Mouse (Mus musculus) left cerebral cortex, postnatal 36 days (tissue): Measurements from ENCODE around the gene Zfp541. TPM values are rescaled to one million over a fixed set of nuclear protein-coding genes. Genes with fewer than 3 reads are reported as not detected.

Experiments
- DNase-seq, 2 experiments: peaks; one replicate each; pipeline ENCODE4 v3.0.0; 2021 to 2022; ENCODE audit warnings: low spot score in 2 of 2, mixed read lengths in 1 of 2
- intact Hi-C: fragments of 180-260 bp; cut with DNase I; formaldehyde crosslinking; loops from one replicate; pipeline ENCODE4 v1.15.1; 2025
- total RNA-seq, 2 experiments: library from RNA; stranded (reverse); gene quantifications; 2 replicates each; pipeline ENCODE4 v1.2.3; 2021

Gene Zfp541
- total RNA-seq = under 1 TPM; 0.64 to 0.88 TPM

DNA sequence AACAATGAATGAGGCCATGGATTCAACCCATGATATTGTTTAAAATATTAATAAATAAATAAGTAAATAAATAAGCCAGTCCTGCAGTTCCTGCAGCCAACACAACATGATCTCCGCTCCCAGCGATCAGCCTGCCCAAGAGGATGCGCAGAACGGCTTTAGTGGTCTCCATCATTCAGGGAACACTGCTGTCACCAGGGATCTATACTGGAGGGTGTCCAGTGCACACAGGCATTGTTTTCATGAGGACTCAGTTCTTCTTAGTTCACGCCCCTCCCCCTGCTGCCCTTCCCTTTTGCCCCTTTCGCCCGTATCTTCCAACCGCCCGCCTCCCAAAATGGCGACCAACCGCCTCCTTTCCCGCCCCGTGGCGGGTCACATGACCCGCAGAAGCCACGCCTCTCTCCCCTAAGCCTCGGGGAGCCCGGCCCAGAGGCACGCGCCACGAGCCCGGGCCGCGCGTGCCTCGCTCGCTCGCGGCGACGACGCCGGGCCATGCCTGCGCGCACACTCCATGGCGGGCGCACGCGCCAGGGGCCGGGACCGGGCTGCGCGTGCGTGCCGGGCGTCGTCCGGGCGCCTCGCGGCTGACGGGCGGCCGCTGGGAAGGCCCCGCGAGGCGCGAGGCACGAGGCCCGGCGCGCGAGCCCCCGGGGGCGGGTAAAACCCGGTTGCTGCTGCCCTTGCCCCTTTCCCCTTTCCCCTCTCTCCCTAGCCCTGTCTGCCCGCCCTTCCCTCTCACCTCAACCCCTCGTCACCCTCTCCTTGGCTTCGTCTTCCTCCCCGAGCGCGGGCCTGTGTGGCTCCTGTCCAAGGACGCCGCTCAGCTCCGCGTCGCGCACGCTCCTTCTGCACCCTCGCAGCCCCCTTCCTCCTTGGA is at the start of gene Zfp541:
Gene Zfp541 (plus strand): TSS at position 596 of the 880 bp plus-strand sequence.
- no peak for DNase-seq
- intact Hi-C loops = no loop called here

DNA sequence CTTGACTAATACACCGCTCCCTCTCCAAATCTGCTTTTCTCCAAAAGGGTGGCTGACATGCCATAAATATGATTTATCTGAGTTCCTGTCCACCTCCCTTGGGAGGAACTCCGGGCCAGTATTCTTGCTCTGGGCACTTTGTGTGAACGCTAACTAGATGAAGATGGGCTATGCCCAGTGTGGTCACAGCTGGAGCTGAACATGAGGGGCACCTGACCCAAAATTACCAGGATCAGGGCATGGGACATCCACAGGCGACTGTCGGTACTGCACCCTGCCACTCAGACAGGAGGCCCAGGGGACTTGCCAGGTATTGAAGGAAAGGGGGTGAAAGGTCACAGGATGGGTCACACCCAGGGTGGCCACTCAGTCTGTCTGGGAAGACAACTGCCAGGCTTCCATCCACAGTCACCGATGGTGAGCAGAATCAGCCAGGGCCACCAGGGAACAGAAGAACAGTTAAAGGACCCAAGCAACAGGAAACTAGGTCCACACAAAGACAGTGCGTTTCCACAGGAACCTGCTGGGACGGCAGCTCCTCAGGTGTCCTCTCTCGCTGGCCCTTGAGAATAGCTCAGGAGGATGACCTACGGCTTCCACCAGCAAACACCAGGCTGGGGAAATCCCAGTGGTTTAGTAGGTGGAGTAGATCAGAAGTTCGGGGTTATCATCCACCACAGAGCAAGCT is 48.9 kb upstream of the Zfp541 start:
- DNase-seq = no peak
- intact Hi-C loops = no loop called here

DNA sequence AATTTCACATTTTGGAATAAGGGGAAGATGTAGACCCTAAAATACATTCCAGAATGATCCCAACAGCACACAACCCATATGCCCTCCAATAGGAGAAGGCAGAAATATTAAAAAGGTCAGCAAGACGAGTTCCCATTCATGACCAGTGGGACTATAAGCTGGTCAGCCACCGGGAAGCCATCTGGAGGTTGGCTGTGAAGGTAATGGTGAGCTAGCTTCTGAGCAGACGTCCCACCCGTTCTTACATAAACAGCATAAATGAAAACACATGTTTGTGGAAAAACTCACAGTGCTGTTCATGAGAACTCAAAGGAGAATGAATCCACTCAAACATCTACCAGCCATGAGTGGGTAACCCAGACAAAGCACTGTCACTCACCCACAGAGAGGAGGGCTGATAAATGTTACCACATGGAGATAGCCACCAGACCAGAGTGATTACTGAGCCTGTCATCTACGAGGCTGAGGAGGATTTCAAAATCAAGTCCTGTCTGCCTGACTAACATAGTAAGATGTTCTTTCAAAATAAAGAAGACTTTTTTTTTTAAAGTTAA is 47.8 kb upstream of the Zfp541 start:
- intact Hi-C loops = no loop called here

DNA sequence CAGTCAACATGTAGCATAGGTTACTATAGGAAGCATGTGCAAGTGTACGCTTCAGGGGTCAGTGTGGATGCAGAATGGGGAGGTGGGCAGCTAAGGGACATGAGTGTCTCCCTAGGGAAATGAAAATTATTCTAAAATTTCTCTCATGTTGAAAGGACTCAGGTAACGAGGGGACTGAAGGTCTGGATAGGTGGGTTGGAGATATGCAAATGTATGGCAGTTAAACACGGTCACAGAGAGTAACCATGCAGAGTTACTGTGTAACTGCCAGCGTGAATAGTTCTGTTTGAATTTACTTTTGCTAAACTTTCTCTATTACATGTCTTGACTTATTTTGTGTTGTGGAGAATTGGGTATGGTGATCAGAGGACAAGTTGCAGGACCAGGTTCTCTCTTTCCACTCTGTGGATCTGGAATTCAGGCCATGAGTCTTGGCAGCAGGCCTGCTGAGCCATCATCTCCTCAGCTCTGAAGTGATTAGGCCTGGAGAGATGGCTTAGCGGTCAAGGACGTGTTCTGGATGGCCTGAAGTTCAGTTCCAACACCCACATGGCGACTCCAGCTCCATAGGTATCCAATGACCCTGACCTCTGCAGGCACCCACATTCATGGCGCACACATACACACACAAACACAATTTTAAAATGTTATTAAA is 47.0 kb upstream of the Zfp541 start:
- DNase-seq = no peak
- intact Hi-C loops = no loop called here

More for the DNA sequence above, 47.8 kb upstream of the Zfp541 start:
- DNase-seq = no peak

DNA sequence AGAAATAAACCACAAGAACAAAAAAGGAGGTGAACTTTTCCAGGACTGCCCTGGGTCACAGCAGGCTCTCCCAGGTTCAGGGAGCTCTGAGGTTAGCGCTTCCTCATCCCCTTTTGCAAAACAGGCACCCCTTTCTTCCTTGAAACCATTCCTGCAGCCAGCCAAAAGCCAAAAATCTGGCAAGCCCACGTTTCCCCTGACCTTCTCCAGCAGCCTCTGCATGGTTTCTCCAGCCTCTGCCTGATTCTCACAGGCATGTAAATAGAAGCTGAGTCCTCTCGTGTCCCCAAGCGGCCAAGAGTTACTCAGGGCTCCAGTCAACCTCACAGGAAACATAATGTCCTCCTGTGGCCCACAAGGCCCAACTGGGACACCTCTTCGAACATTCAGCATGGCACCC is 46.2 kb upstream of the Zfp541 start:
- no peak for DNase-seq
- intact Hi-C loops = no loop called here

DNA sequence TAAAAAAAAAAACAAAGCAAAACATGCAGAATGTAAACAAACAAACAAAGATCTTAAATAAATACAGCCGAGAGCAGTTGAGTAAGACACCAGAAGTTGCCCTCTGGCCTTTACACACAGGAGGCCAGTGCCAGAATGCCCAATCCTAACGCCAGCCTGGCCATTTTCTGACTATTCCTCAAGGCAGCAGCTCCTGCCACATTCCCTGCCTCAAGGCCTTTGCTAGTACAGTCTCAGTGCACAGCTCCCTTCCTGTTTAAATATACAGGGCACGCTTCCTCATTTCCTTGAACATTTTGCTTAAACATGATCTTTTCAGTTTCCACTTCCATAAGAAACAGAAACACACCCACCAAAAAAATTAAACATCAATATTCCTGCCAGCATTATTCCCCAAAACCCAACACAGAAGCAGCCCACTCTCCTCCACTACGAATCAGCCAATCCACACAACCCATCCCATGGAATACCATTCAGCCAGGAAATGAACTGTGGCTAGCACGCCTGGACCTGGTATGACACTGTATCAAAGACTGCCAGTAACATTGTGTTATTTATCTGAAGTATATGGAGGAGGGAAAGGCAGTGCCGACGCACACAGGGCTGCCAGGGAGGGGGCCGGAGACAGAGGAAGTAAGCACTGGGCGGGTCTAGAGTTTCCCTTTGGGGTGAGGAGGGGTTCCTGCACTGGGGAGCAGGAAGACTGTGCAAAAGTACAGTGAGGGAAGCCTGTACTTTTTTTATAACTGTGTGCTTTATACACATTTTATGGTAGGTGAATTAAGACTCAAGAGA is 43.4 kb upstream of the Zfp541 start:
- intact Hi-C loops = no loop called here
- no peak for DNase-seq

- no peak for DNase-seq
- intact Hi-C loops = no loop called here
Measured at GRCm38 (mm10) chr7:16019256-16020094, 42.1 kb upstream of the Zfp541 start.

GRCm38 (mm10) chr7:16024603-16025222 is 36.9 kb upstream of the Zfp541 start:
- intact Hi-C loops = no loop called here
- DNase-seq = no peak

DNA sequence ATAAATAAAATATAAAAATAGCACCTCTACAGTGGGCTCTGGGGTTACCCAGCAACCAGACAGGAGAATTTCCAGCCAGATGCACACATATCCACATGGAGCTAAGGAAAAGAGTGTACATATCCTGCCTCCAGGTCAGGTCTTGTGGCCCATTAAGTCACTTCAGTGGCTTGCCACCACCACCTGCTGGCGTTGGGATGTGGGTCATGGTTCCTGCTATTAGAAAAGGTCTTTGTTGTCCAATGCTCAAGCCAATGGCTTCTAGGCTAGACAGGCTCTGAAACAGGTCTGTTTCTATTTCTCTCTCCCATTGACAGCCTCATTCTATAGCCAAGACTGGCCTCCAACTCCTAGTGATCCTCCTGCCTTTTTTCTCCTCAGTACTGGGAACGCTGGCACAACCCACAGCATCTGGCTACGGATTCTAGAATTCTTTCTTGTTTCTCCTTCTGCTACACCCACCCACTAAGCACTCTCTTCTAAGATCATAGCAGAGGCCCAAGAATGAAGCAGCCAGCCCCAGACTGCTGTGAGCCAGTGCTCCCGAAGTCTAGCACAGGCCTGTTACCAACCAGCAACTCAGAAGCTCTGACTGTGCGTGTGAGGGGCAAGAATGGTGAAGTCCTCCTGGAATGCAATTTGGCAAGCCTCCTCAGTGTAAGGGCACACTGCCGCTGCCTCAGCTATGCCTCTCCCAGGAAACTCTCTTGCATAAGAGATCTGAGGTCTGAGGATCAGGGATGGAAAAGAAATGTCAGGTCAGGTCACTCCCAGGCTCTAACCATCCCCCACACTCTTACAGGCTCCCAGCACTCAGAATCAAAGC is 33.3 kb upstream of the Zfp541 start:
- peak; percentile 48 to 63 for DNase-seq
- intact Hi-C loops = no loop called here

DNA sequence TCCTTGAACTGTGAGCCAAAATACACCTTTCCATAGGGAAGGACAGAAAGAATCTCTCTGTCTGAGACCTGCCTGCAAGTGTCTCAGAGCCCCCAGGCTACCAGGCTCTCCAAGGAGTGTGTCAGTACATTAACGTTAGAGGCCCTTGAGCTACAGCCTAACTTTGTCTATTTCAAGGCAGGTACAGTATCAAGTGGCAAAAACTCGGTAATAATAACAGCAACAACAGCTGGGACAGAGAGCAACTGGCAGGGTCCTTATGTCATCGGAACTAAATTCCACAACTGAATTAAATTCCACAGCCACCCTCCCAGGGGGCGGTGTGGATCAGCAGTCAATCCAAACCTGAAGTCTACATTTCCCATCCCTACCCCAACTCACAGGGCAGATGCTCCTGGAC is 30.5 kb upstream of the Zfp541 start:
- no peak for DNase-seq
- intact Hi-C loops = no loop called here

GRCm38 (mm10) chr7:16033059-16033458 is 28.6 kb upstream of the Zfp541 start:
- no peak for DNase-seq
- intact Hi-C loops = no loop called here

DNA sequence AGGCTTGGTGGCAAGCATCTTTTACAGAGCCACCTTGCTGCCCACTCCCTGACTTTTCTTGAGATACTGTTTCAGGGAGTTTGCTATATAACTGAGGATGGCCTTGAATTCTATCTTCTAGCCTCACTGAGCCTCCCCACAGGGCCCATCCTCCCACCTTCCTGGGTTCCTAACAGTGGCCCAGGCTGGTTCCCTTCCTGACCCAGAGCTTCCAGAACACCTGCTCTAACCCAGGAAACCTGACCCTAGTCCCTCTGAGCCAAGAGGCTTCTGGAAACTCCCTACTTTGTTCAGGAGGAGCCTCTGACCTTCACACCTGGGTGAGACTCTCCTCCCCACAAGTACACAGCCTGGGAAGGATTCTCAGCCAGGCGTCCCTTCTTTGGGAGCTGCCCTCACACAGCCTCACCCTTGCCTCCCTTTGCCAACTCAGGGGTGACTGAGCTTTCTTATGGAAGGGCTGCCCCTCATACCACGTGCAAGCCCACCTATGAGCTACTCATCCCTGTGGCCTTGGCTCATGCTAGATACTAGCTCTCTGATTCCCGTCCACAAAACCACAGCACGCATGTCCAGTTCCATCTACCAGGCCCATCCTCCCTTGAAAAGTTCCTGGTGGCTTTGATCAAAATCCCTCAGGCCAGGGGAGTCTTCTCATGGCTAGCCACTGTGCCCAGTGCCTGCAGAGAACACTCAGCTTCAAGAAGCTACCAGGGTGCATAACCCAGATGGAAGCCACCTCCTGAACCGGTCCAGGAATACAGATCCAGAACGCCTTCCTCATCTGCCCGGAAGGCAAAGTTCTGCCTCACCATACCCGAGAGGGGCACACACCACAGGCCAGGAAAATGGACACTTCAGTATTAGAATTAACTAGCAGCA is 27.8 kb upstream of the Zfp541 start:
- DNase-seq = no peak
- intact Hi-C loops = no loop called here

GRCm38 (mm10) chr7:16036972-16037371 is 24.6 kb upstream of the Zfp541 start:
- intact Hi-C loops = no loop called here

GRCm38 (mm10) chr7:16039363-16039762 is 22.3 kb upstream of the Zfp541 start:
- no peak for DNase-seq
- intact Hi-C loops = no loop called here

More at GRCm38 (mm10) chr7:16036972-16037371, 24.6 kb upstream of the Zfp541 start:
- no peak for DNase-seq

DNA sequence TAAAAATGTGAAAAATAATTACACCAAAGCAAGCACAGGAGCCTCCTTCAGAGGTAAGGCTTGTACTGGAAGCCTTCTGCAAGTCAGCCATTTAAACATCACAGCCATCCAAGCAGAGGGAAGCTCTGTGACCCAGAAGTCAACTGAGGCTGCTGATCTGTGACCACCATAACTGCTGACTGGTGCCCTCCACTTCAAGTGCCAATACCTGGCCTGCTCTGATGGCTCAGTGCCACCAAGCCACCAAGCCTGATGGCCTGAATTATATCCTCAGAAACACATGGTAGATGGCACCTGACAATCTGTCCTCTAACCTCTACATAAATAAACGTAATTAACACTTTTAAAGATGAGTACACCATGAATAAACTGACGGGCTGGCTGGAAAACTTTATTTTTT is 20.4 kb upstream of the Zfp541 start:
- no peak for DNase-seq
- intact Hi-C loops = no loop called here
